In genomic region chr4:99658881-99659280, GRCm38 (mm10) we compare ENCODE assay signal across 20 mouse cellular contexts. TPM values are rescaled to one million over a fixed set of nuclear protein-coding genes. Genes with fewer than 3 reads are reported as not detected.
DNase-seq lines count a peak whose midpoint lies in the region; ATAC-seq lines count a peak whose summit lies in the region.
"Had no signal": no experiment of that assay in that cellular context is flagged by ENCODE, and none has a peak within 500 bp of the region (broad histone marks: within the 10 kb centered on the region; RNA-seq: fewer than 3 reads in every experiment).

No protein-coding gene starts in this region.

- H3K4me1 ChIP-seq in hindbrain, embryonic 14.5 days (replicated peaks; ENCODE audit: control insufficient read depth, insufficient read depth, low read length): peaks cover 11% of the 10 kb centered on the region; the same call in 1 of the 2 replicates
- peaks cover 41% of the 10 kb centered on the region for H3K4me1 ChIP-seq in hindbrain, embryonic 10.5 days (replicated peaks)
- H3K4me1 ChIP-seq in neural tube, embryonic 11.5 days (ENCODE audit: control insufficient read depth, insufficient read depth, low read length): no peaks in the 10 kb centered on the region

- 0 out of 2 replicates have a peak overlapping the region, but pooled peaks have one; percentile 29 for H3K27ac ChIP-seq in hindbrain, embryonic 14.5 days
- H3K27ac ChIP-seq in hindbrain, embryonic 10.5 days: no peak overlapping the region
- no peak overlapping the region for H3K27ac ChIP-seq in neural tube, embryonic 11.5 days (ENCODE audit: low read depth, low read length)
- H3K27ac ChIP-seq: forebrain, embryonic 12.5 days; layer of hippocampus, adult 2 months had no signal

- DNase-seq in hindbrain, embryonic 14.5 days (ENCODE audit: low spot score): no peak
- no peak for DNase-seq in hindbrain, embryonic 10.5 days (ENCODE audit: low spot score)
- no peak for DNase-seq in neural tube, embryonic 11.5 days (ENCODE audit: low spot score)
- no peak for DNase-seq in neural tube, embryonic 10.5 days (ENCODE audit: extremely low spot score, low spot score)
- DNase-seq in mesoderm, embryonic 11.5 days (ENCODE audit: low read depth, low spot score): peak; percentile 18
- no peak for DNase-seq in Muller cell, postnatal 12 days (ENCODE audit: inconsistent ontology term)
- no peak for DNase-seq in adrenal gland, postnatal 25 days
- DNase-seq: adrenal gland, postnatal 10 days; gastrocnemius, postnatal 10 days; kidney, adult 18-20 months; layer of hippocampus, postnatal 36 days; liver; lung, postnatal 14 days; right cerebral cortex, postnatal 4 days had no signal

- no peak overlapping the region for H3K9ac ChIP-seq in hindbrain, embryonic 14.5 days
- no peak overlapping the region for H3K9ac ChIP-seq in neural tube, embryonic 11.5 days (ENCODE audit: low read length)
- H3K9ac ChIP-seq: forebrain, embryonic 12.5 days had no signal

- H3K9me3 ChIP-seq in hindbrain, embryonic 14.5 days (ENCODE audit: control insufficient read depth, low read length): no peaks in the 10 kb centered on the region
- no peaks in the 10 kb centered on the region for H3K9me3 ChIP-seq in hindbrain, embryonic 10.5 days
- H3K9me3 ChIP-seq in neural tube, embryonic 11.5 days (ENCODE audit: control insufficient read depth, low read length): no peaks in the 10 kb centered on the region
- H3K9me3 ChIP-seq: forebrain, embryonic 12.5 days had no signal

- H3K27me3 ChIP-seq in hindbrain, embryonic 14.5 days (ENCODE audit: control insufficient read depth, insufficient read depth, low read length): peaks cover 85% of the 10 kb centered on the region
- H3K27me3 ChIP-seq in hindbrain, embryonic 10.5 days (ENCODE audit: insufficient read depth, poor library complexity, severe bottlenecking): peaks cover 100% of the 10 kb centered on the region
- peaks cover 92% of the 10 kb centered on the region for H3K27me3 ChIP-seq in neural tube, embryonic 11.5 days (ENCODE audit: control insufficient read depth, insufficient read depth, low read length)
- H3K27me3 ChIP-seq: Patski had no signal

- 16% methylated on average over 6 of the region's 6 CpGs for WGBS in hindbrain, embryonic 14.5 days
- WGBS in hindbrain, embryonic 10.5 days: 14% methylated on average over 6 of the region's 6 CpGs
- WGBS in neural tube, embryonic 11.5 days: 17% methylated on average over 6 of the region's 6 CpGs

- peak overlapping the region; percentile 12 for H3K4me3 ChIP-seq in hindbrain, embryonic 14.5 days (replicated peaks; ENCODE audit: low read length)
- H3K4me3 ChIP-seq in hindbrain, embryonic 10.5 days: no peak overlapping the region
- peak overlapping the region; percentile 18; the same call in 1 of the 2 replicates for H3K4me3 ChIP-seq in neural tube, embryonic 11.5 days (ENCODE audit: low read depth, low read length)
- H3K4me3 ChIP-seq: forebrain, embryonic 12.5 days; layer of hippocampus, adult 2 months had no signal

- H3K4me2 ChIP-seq in hindbrain, embryonic 14.5 days (replicated peaks): peak overlapping the region; percentile 27; the same call in 1 of the 2 replicates
- peak overlapping the region; percentile 23; the same call in 1 of the 2 replicates for H3K4me2 ChIP-seq in neural tube, embryonic 11.5 days (ENCODE audit: low read depth)
- H3K4me2 ChIP-seq: forebrain, embryonic 12.5 days had no signal

- H3K36me3 ChIP-seq in hindbrain, embryonic 14.5 days (replicated peaks; ENCODE audit: control insufficient read depth, insufficient read depth): no peaks in the 10 kb centered on the region
- no peaks in the 10 kb centered on the region for H3K36me3 ChIP-seq in hindbrain, embryonic 10.5 days
- no peaks in the 10 kb centered on the region for H3K36me3 ChIP-seq in neural tube, embryonic 11.5 days (ENCODE audit: control insufficient read depth, insufficient read depth, low read length)
- H3K36me3 ChIP-seq: forebrain, embryonic 12.5 days had no signal

- ATAC-seq in hindbrain, embryonic 14.5 days (ENCODE audit: low FRiP score): no peak
- ATAC-seq in neural tube, embryonic 11.5 days (ENCODE audit: insufficient read depth, low FRiP score, low TSS enrichment): no peak
- ATAC-seq: Patski had no signal

RNA-seq across cellular contexts. Expression of gene Foxd3, which starts 2.8 kb away (rescaled TPM):
- 1.5 and 1.8 TPM in 2 replicates for polyA plus RNA-seq in hindbrain, embryonic 14.5 days (2014; fragmentation: Nextera tagmentation; extraction: Ambion mirVana)
- polyA plus RNA-seq in hindbrain, embryonic 10.5 days (2016; fragmentation: Nextera tagmentation; extraction: Ambion mirVana): 0.50 and 1.1 TPM in 2 replicates
- 4.2 and 5.6 TPM in 2 replicates for polyA plus RNA-seq in neural tube, embryonic 11.5 days (2014; fragmentation: Nextera tagmentation; extraction: Ambion mirVana)
- total RNA-seq in adrenal gland, postnatal 25 days (2021): 0.49 and 1.0 TPM in 2 replicates
- total RNA-seq: layer of hippocampus, adult 2 months; layer of hippocampus, postnatal 36 days; left cerebral cortex, postnatal 25 days; monocyte, adult 5-6 weeks had no signal
- polyA plus RNA-seq: heart, embryonic 14.5 days; Patski had no signal

RNA-seq across cellular contexts. Expression of gene Alg6, which starts 56.6 kb away (rescaled TPM):
- polyA plus RNA-seq in hindbrain, embryonic 14.5 days (2014; fragmentation: Nextera tagmentation; extraction: Ambion mirVana): 13.2 and 13.6 TPM in 2 replicates
- 11.5 and 17.1 TPM in 2 replicates for polyA plus RNA-seq in hindbrain, embryonic 10.5 days (2016; fragmentation: Nextera tagmentation; extraction: Ambion mirVana)
- polyA plus RNA-seq in neural tube, embryonic 11.5 days (2014; fragmentation: Nextera tagmentation; extraction: Ambion mirVana): 16.4 and 17.4 TPM in 2 replicates
- 10.5 and 13.9 TPM in 2 replicates for total RNA-seq in adrenal gland, postnatal 25 days (2021)
